Mouse (Mus musculus) heart, adult 2 months (tissue): ENCODE measurements around the gene Asns.

ENCODE experiments used
- CTCF ChIP-seq: fragments of 200-600 bp; IDR thresholded peaks from 2 replicates; pipeline ENCODE4 v1.8.1; 2022; ENCODE audit warnings: antibody characterized with exemption, mild to moderate bottlenecking, moderate library complexity
- EP300 ChIP-seq: fragments of 200-500 bp; IDR thresholded peaks from 2 replicates; pipeline ENCODE4 v1.6.1; 2011; ENCODE audit warnings: low read depth, low read length, control low read depth; ENCODE audit not compliant: insufficient read depth

- TF ChIP-seq CTCF: peak; percentile 42
- no peak for TF ChIP-seq EP300
Observed at GRCm38 (mm10) chr6:7692884-7693585, at the start of gene Asns.
